Mouse (Mus musculus) kidney, adult 2 months (tissue): ENCODE measurements around the gene Nisch.

Experiments used
- CTCF ChIP-seq: fragments of 200-500 bp; conservative IDR thresholded peaks from 2 replicates; pipeline ENCODE4 v1.5.1; 2011; ENCODE audit warnings: low read depth, mild to moderate bottlenecking, control low read depth, low read length, moderate library complexity, mixed read lengths; ENCODE audit not compliant: insufficient read depth, insufficient read length
- POLR2A ChIP-seq: fragments of 200-500 bp; IDR thresholded peaks from one replicate; pipeline ENCODE4 v1.6.1; 2011; ENCODE audit warnings: low read depth, low read length, control low read depth

DNA sequence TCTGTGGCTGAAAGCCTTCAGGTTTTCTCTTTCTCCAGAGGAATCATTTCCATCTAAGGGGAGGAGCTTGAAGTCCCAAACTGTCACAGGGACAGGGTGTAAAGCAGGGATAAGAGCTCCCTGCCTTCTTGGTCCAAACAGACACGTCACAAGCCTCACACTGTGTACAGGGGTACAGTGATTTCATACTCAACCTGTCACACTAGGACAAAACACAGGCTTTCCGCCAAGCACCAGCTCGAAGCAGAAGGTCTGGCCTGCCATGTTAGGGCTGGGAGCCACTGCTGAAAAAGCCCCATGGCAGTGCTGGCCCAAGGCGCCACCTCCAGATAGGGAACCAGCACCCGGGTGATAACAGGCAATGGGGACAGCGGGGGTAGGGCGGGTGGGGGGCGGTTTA is 52.7 kb downstream of the Nisch start:
- no peak for TF ChIP-seq CTCF
- no peak for TF ChIP-seq POLR2A
